Mouse (Mus musculus): ENCODE data around the gene Klhl32. TPM values are rescaled to one million over a fixed set of nuclear protein-coding genes. Genes with fewer than 3 reads are reported as not detected.

Klhl32 gene
- total RNA-seq, 2 experiments from 2014 or later: 6.2 to 7.6 TPM

- DNase-seq (ENCODE audit: low spot score in 2 of 2): no peak
Measured at GRCm38 (mm10) chr4:24642306-24642705, 208.6 kb downstream of the Klhl32 start.

DNA sequence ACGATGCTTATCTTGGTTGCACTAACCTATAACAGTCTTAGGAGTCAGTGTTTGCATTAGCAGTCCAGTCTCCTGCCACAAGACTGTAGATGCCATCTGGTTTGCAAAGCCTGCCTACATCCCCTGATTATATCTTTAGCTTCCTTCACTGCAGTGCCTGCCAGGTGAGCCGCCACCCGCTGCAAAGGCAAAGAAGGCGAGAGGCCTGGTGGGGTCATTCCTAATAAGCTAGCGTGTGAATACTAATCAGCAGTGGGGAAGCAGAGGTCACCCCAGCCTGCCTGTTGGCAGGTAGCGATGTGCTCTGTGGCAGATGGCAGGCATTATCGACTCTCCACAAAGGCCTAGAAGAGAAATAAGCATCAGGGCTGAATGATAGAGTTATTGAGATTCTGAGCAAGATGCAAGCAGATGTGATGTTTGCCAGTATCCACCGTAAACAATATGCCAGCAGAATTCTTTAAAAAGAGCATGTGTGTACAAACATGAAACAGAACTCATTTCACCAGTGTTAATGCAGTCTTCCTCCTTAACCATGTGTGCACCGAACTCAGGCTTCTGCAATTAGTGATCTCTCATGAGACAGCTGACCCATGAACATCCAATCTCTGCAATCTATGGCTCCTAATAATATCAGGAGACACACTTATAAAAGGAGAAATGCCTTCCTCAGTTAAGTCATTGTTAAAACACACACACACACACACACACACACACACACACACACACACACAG is 219.6 kb downstream of the Klhl32 start:
- no peak for DNase-seq (ENCODE audit: low spot score in 2 of 2)

GRCm38 (mm10) chr4:24630430-24630829 is 220.5 kb downstream of the Klhl32 start:
- DNase-seq (ENCODE audit: low spot score in 2 of 2): no peak

- no peak for DNase-seq (ENCODE audit: low spot score in 2 of 2)
Measured at GRCm38 (mm10) chr4:24627871-24628270, 223.1 kb downstream of the Klhl32 start.

DNA sequence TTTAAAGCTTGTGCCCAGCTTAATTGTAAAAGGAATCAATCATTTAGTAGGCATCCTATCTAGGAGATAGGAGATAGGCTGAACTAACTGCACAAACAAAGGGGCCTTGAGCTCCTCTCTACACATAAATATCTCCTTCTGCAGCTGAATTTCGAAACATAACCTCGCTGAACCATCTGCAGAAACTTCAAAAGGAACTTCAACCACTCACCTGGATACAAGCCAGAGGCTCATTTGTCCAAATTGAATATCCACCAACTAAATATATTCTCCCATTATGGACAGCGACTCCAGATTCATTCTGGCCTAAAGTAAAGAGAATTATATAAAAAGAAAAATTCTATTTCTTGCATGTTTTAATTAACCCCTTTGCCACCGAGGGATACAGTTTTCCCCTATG is 224.2 kb downstream of the Klhl32 start:
- no peak for DNase-seq (ENCODE audit: low spot score in 2 of 2)

DNA sequence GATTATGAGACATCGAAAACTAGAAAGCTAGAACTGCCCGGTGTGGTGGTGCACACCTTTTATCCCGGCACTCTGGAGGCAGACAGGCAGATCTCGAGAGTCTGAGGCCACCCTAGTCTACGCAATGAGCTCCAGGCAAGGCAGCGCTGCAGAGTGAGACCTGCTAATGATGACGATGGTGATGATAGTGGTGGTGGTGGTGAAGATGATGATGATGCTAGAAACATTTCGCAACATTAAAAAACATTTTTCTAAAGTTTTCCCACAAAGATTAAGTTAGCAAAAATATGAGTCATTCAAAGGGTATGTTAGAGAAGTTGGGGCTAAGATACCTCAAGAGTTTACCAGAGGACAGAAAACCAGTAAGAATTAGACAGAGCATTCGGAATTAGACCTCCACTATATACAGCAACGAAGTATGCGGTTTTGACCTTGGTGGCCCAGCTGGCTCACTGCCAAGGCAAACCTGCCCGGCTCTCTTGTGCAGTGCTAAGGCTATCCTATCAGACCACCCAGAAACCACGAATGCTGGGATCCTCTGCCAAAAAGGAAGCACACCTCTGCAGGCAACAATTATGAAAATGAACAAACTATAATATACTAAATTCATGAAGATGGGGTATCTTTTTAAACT is 224.9 kb downstream of the Klhl32 start:
- DNase-seq (ENCODE audit: low spot score in 2 of 2): no peak

- DNase-seq (ENCODE audit: low spot score in 2 of 2): no peak
Measured at GRCm38 (mm10) chr4:24621422-24622187, 229.3 kb downstream of the Klhl32 start.

- no peak for DNase-seq (ENCODE audit: low spot score in 2 of 2)
Measured at GRCm38 (mm10) chr4:24620440-24620839, 230.5 kb downstream of the Klhl32 start.

GRCm38 (mm10) chr4:24620005-24620404 is 230.9 kb downstream of the Klhl32 start:
- DNase-seq (ENCODE audit: low spot score in 2 of 2): no peak

DNA sequence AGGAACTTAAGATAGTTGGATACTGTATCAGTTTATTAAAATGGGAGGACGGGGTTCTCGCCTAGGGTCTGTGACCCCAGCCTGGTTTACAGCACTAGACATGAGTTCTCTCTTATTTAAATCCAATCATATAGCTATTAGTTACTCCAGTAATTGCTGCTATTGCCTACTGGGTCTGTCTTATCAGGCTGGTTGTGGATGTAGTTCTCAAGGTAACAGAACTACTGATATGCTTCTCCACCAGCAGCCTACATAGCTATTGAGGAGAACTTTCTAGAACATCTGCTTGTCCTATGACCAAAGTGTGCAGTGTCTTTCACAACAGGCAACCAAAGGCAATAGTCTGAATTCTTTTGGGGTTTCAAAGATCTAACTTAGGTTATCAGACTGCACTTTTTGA is 241.4 kb downstream of the Klhl32 start:
- no peak for DNase-seq (ENCODE audit: low spot score in 2 of 2)

DNA sequence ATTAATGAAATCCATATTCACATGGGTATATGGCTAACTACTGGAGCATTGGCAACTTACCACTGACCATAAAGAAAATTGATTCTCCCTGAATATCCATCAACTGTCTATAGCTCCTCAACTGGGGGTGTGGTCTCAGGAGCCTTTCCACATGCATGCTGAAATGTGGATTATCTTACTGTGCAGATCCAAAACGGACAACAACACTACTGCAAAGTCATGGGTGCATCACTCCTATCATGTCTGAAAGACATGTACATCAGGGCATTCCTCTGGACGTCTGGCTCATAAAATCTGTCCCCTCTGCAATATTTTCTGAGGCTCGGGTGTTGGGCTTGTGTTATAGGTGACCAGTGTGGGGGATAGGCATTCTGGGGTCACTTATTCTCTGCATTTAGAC is 241.8 kb downstream of the Klhl32 start:
- DNase-seq (ENCODE audit: low spot score in 2 of 2): no peak

- no peak for DNase-seq (ENCODE audit: low spot score in 2 of 2)
Measured at GRCm38 (mm10) chr4:24601711-24602110, 249.2 kb downstream of the Klhl32 start.

DNA sequence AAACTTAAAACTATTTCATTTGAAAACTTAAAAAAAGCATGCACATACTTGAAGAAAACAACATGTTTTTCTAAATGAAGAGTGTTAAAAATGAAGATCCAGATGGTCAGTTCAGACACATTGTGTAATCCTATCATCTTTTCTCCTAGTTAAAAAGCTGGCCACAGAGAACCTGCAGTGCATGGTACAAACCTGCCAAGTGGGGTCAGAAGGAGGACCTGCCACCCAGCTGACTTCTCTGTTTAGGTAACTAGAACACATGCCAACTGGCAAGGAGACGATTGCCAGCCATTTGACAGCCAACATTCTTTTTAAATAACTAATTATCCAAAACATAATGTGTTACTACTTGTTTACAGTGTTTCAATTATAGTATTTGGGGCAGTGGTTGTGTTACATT is 252.3 kb downstream of the Klhl32 start:
- no peak for DNase-seq (ENCODE audit: low spot score in 2 of 2)

GRCm38 (mm10) chr4:24596942-24597611 is 253.8 kb downstream of the Klhl32 start:
- no peak for DNase-seq (ENCODE audit: low spot score in 2 of 2)

GRCm38 (mm10) chr4:24594824-24595223 is 256.1 kb downstream of the Klhl32 start:
- no peak for DNase-seq (ENCODE audit: low spot score in 2 of 2)

DNA sequence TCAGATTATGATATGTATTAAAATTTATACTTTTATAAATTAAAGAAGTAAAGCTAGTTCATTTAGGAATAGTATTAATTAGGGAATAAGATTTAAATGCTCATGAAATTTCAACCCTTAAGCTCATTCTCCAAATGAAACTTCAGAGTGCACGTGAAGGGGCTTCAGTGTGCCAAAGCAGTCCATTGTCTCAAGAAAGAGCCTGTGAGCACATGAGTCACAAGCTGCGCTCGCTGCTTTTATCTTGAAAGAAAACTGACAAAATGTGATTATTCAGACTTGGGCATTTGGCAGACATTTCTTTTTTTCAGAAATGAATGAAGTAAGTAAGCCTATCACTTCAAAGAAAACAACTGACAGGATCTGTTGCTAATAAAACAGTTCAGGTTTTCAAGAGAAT is 266.9 kb downstream of the Klhl32 start:
- no peak for DNase-seq (ENCODE audit: low spot score in 2 of 2)

- no peak for DNase-seq (ENCODE audit: low spot score in 2 of 2)
Measured at GRCm38 (mm10) chr4:24582295-24582694, 268.6 kb downstream of the Klhl32 start.

DNA sequence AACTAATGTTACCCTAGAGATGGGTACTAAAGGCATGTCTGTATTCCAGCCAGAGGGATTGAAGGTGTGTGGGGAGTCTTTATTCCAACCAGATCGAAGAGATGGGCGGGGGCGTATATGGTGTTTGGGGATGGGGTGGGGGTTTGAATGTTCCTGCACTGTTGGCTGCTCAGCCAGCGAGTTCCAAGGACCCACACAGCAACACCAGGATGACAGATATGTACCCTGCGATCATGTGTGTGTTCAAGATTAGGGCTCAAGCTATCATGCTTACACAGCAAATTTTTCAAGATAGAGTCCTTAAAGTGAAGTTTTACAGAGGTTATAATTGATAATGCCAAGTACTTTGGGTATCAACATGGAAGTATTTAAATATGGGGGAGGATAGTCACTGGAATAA is 273.3 kb downstream of the Klhl32 start:
- DNase-seq (ENCODE audit: low spot score in 2 of 2): no peak

- DNase-seq (ENCODE audit: low spot score in 2 of 2): peak; percentile 55 to 64
Measured at GRCm38 (mm10) chr4:24574276-24574675, 276.6 kb downstream of the Klhl32 start.

DNA sequence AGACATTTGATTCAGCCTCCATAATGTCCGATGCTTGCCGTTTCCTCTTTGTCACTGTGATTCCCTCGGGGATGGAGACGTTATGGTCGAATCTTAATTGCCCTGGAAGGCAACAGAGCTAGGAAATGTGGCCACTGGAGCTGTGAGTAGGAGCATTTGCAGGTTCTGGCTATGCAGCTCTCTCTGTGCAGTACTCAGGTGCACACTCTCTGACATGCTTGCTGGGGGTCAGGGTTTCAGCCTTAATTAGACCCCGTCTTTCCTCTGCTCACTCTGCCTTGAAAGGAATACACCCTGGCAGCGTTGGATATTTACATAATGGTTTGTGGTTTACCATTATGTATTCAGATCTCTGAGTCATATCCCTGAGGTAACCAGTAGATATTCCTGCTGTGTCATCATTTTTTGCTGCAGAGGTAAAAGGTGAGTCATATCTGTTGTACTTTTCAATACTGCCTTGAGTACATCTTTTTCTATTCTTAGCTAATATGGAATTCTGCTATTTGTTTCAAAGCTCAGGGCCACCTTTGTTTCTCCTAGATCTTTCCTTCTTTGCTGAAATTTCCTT is 281.9 kb downstream of the Klhl32 start:
- DNase-seq (ENCODE audit: low spot score in 2 of 2): no peak

DNA sequence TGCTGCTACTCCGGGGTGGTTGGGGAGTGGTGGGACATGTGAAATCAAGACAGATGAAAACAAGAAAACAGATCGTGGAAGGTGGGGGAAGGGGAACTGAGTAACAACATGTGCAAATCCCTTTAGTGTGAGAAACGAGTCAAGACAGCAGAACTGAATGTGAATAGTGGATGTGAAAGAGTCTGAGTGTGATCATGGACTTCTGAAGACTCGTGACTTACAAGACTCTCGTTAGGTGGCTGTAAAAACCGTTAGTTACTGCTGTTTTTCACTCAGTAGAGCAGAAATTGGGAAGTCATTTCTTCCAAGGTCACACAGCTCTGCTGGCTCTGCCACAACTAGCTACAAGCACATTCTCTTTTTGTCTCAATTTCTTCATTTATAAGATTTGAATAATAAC is 282.9 kb downstream of the Klhl32 start:
- DNase-seq (ENCODE audit: low spot score in 2 of 2): no peak

Data from adrenal gland, postnatal 4 days (tissue).